Mouse (Mus musculus): ENCODE measurements around the gene Myo16. TPM values are rescaled to one million over a fixed set of nuclear protein-coding genes. Genes with fewer than 3 reads are reported as not detected.

The Myo16 gene
- polyA plus RNA-seq, 1 experiment from 2014 or later, result 0.01 TPM

DNA sequence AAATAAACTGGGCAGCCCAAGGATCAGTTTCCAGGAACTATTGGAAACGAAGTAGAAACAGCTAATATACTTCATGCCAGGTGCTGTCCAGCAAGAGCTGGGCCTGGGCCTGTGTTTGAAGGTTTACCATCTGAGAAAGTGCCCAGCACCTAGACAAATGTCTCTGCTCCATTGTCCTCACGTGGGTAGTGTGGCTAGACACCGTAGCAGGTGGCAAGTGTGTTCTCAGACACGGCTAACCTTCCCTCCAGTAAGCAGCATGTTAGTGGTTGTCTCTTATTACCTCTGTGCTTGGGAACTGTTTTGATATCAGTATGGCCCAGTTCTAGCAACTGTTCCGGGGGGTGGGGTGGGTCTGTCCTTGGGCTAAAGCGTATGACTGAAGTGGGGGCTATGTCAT, 478.9 kb downstream of the Myo16 start:
- TF ChIP-seq EP300 (IDR thresholded peaks at IDR 0.05; ENCODE audit: low read depth) (no peak), CTCF (IDR thresholded peaks at IDR 0.05; ENCODE audit: low read depth) (no peak)
- H3K4me2 ChIP-seq (ENCODE audit: low read depth, low read length), result no peak overlapping the region
- peaks cover 5% of the 10 kb centered on the region; the same call in 1 of the 2 replicates for H3K4me1 ChIP-seq (ENCODE audit: insufficient read depth)
- no peaks in the 10 kb centered on the region for H3K9me3 ChIP-seq (ENCODE audit: low read length)
- no peaks in the 10 kb centered on the region for H3K27me3 ChIP-seq (ENCODE audit: insufficient read depth, low read length)
- H3K4me3 ChIP-seq (ENCODE audit: low read depth, low read length), result no peak overlapping the region
- WGBS (ENCODE audit: insufficient replicate concordance), result 59% methylated on average over 6 of the region's 6 CpGs
- no peak for DNase-seq
- H3K36me3 ChIP-seq (replicated peaks; ENCODE audit: insufficient read depth, low read length), result no peaks in the 10 kb centered on the region
- H3K27ac ChIP-seq (ENCODE audit: low read depth), result no peak overlapping the region
- ATAC-seq, result no peak
- no peak overlapping the region for H3K9ac ChIP-seq (replicated peaks)

DNA sequence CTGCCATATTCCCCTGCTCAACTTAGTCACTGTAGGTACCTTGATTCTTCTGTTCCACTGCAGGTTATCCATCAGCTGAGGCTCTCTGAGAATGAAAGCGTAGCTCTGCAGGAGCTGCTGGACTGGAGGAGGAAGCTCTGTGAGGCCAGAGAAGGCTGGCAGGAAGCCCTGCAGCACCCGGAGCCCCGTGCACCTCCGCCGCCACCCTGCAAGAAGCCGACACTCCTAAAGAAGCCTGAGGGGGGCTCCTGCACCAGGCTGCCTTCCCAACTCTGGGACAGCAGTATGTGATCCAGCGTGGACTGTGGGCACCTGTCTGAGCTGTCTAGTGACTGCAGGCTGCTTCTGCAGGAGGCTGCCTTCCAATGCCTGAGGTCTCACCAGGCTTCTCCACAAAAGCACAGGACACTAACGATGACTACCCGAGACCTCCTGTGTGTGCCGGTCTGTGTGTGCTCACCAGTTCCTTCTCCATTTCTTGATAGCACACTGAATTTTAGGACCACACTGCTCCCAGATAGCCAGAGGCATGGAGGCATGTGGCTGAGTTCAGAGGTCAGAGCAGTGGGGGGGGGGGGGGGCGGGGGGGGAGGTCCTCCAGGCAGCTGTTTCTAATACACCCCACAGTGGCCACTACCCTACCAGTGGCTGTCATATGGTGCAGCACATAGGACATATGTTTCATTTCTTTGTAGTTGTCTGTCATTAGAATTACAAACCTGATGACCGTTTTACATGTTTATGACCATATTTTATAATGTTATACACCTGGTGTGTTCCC, 479.8 kb downstream of the Myo16 start:
- WGBS (ENCODE audit: insufficient replicate concordance), result 23% methylated on average over 12 of the region's 12 CpGs

DNA sequence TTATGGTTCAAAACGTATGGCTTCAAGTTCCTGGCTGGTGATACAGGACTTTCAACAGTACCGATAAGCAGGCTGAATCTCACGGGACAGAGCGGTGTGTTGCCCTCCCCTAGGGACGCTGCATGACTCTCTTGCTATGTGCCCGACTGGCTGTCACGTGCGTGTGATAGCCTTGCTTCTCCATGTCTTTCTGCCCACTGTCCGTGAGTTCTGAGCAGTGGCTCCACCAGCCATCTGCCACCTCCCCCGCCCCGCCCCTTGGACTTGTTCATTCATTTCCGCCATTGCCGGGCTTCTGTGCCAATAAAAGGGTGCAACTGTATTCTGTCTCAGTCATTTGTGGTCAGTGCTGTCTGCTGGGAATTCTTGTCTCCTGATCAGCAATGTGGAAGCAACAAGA, 480.7 kb downstream of the Myo16 start:
- peak; percentile 16 for DNase-seq
- Histone ChIP-seq H3K36me3 (replicated peaks; ENCODE audit: insufficient read depth, low read length) (no peaks in the 10 kb centered on the region), H3K4me1 (ENCODE audit: insufficient read depth) (peaks cover 5% of the 10 kb centered on the region; the same call in 1 of the 2 replicates), H3K4me2 (ENCODE audit: low read depth, low read length) (0 out of 2 replicates have a peak overlapping the region, but pooled peaks have one; percentile 18), H3K9ac (replicated peaks) (no peak overlapping the region), H3K27ac (ENCODE audit: low read depth) (no peak overlapping the region), H3K4me3 (ENCODE audit: low read depth, low read length) (no peak overlapping the region), H3K27me3 (ENCODE audit: insufficient read depth, low read length) (no peaks in the 10 kb centered on the region), H3K9me3 (ENCODE audit: low read length) (no peaks in the 10 kb centered on the region)
- WGBS (ENCODE audit: insufficient replicate concordance), result 58% methylated on average over 13 of the region's 13 CpGs
- TF ChIP-seq EP300 (IDR thresholded peaks at IDR 0.05; ENCODE audit: low read depth), result no peak
- no peak for TF ChIP-seq CTCF (IDR thresholded peaks at IDR 0.05; ENCODE audit: low read depth)
- ATAC-seq, result no peak

More for the DNA sequence above, 479.8 kb downstream of the Myo16 start:
- Histone ChIP-seq H3K4me2 (ENCODE audit: low read depth, low read length) (peak overlapping the region; percentile 49), H3K9me3 (ENCODE audit: low read length) (no peaks in the 10 kb centered on the region), H3K4me3 (ENCODE audit: low read depth, low read length) (no peak overlapping the region), H3K4me1 (ENCODE audit: insufficient read depth) (peaks cover 5% of the 10 kb centered on the region; the same call in 1 of the 2 replicates), H3K27me3 (ENCODE audit: insufficient read depth, low read length) (no peaks in the 10 kb centered on the region), H3K27ac (ENCODE audit: low read depth) (no peak overlapping the region), H3K36me3 (replicated peaks; ENCODE audit: insufficient read depth, low read length) (no peaks in the 10 kb centered on the region), H3K9ac (replicated peaks) (no peak overlapping the region)
- no peak for TF ChIP-seq EP300 (IDR thresholded peaks at IDR 0.05; ENCODE audit: low read depth)
- TF ChIP-seq CTCF (IDR thresholded peaks at IDR 0.05; ENCODE audit: low read depth), result no peak
- no peak for ATAC-seq
- DNase-seq, result no peak

DNA sequence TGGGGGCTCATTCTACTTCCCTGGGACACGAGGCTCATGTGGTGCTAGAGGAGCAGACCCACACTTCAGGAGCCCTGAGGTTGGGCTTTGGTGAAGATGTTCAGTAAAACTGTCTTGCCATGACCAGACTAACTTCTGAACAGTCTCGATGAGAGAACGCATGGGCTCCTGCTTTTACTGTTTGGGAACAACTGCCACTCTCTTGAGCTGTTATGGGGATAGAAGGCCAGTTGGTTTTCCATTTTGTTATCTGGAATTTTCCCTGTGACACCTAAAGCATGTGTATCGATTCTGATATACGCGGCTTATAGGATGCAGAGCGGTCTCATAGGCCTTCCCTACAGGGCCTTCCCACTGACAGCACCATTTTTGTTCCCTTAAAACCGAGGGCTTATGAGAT, 485.2 kb downstream of the Myo16 start:
- no peak overlapping the region for H3K27ac ChIP-seq (ENCODE audit: low read depth)
- no peaks in the 10 kb centered on the region for H3K36me3 ChIP-seq (replicated peaks; ENCODE audit: insufficient read depth, low read length)
- no peak for TF ChIP-seq EP300 (IDR thresholded peaks at IDR 0.05; ENCODE audit: low read depth)
- H3K4me2 ChIP-seq (ENCODE audit: low read depth, low read length), result no peak overlapping the region
- H3K4me3 ChIP-seq (ENCODE audit: low read depth, low read length), result no peak overlapping the region
- no peak for ATAC-seq
- H3K4me1 ChIP-seq (ENCODE audit: insufficient read depth), result no peaks in the 10 kb centered on the region
- H3K9ac ChIP-seq (replicated peaks), result no peak overlapping the region
- DNase-seq, result no peak
- WGBS (ENCODE audit: insufficient replicate concordance), result 82% methylated on average over 8 of the region's 8 CpGs
- H3K27me3 ChIP-seq (ENCODE audit: insufficient read depth, low read length), result no peaks in the 10 kb centered on the region
- H3K9me3 ChIP-seq (ENCODE audit: low read length), result no peaks in the 10 kb centered on the region

DNA sequence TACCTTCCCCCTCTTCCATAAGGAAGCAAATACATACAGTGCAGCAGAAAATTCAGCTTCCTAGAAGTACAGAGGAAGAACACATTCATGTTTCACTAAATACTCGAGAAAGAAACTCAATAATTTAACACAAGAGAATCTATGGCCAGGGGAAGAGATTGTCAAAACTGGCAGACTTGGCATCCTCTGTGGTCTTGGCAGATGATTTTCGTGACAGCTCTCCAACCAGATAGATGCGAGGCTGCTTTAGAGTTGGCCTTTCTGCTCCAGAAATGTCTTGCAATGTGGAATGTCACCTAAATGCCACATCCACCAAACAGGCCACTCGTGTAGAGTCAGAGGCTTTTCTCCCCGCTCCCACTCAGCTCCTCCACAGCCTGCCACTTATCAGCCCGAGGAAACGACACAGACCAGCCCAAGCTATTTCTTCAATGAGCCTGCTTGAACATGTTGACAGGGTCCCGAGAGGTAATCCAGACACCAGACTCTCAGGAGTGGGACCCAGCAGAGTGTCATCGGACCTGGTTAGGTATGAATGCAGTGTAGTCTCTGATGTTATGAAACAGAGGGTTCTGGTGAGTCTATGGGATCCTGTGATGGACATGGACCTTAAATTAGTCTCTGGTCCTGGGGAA, 486.6 kb downstream of the Myo16 start:
- Histone ChIP-seq H3K4me1 (ENCODE audit: insufficient read depth) (no peaks in the 10 kb centered on the region), H3K27ac (ENCODE audit: low read depth) (no peak overlapping the region), H3K9me3 (ENCODE audit: low read length) (no peaks in the 10 kb centered on the region), H3K4me2 (ENCODE audit: low read depth, low read length) (no peak overlapping the region), H3K27me3 (ENCODE audit: insufficient read depth, low read length) (no peaks in the 10 kb centered on the region), H3K9ac (replicated peaks) (no peak overlapping the region), H3K36me3 (replicated peaks; ENCODE audit: insufficient read depth, low read length) (no peaks in the 10 kb centered on the region), H3K4me3 (ENCODE audit: low read depth, low read length) (no peak overlapping the region)
- 56% methylated on average over 9 of the region's 9 CpGs for WGBS (ENCODE audit: insufficient replicate concordance)
- DNase-seq, result no peak
- TF ChIP-seq CTCF (IDR thresholded peaks at IDR 0.05; ENCODE audit: low read depth) (no peak), EP300 (IDR thresholded peaks at IDR 0.05; ENCODE audit: low read depth) (no peak)
- ATAC-seq, result peak; percentile 38; the same call in 1 of the 2 replicates

DNA sequence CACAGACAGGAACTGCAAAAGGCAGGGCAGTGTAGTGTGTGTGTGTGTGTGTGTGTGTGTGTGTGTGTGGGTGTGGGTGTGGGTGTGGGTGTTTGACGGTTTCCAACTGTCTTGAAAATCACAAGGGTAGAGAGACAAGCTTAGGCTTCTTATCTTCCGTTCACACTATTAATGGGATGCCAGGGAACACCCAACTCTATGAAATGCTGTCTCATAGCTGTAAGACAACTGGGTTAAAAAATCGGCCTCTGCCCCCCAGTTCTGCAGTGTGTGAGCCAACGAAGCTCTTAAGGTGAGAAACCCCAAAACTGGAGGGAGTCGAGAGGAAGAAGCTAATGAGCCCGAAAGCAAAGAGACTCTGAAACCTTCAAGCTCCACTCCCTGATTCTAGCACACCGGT, 487.1 kb downstream of the Myo16 start:
- Histone ChIP-seq H3K27me3 (ENCODE audit: insufficient read depth, low read length) (no peaks in the 10 kb centered on the region), H3K36me3 (replicated peaks; ENCODE audit: insufficient read depth, low read length) (no peaks in the 10 kb centered on the region), H3K4me2 (ENCODE audit: low read depth, low read length) (no peak overlapping the region; the same call in 1 of the 2 replicates), H3K9me3 (ENCODE audit: low read length) (no peaks in the 10 kb centered on the region), H3K27ac (ENCODE audit: low read depth) (no peak overlapping the region), H3K4me1 (ENCODE audit: insufficient read depth) (no peaks in the 10 kb centered on the region), H3K9ac (replicated peaks) (no peak overlapping the region), H3K4me3 (ENCODE audit: low read depth, low read length) (no peak overlapping the region)
- peak; percentile 91 for ATAC-seq
- DNase-seq, result peak; percentile 24
- WGBS (ENCODE audit: insufficient replicate concordance), result 38% methylated on average over 7 of the region's 7 CpGs
- TF ChIP-seq CTCF (IDR thresholded peaks at IDR 0.05; ENCODE audit: low read depth) (no peak), EP300 (IDR thresholded peaks at IDR 0.05; ENCODE audit: low read depth) (peak; percentile 74)
